Mouse (Mus musculus) G1E (cell line): ENCODE data around the gene Tmem131l. TPM values are rescaled to one million over a fixed set of nuclear protein-coding genes. Genes with fewer than 3 reads are reported as not detected.
"Not testable (repeated sequence)": the region's sequence is repeated elsewhere in the genome, so short reads cannot be mapped to it uniquely, and the experiment has no call there.

ENCODE experiments used
- ATAC-seq: 2 replicates; pipeline ENCODE4 v1.8.0; 2016; ENCODE audit warnings: mild to moderate bottlenecking; ENCODE audit not compliant: insufficient number of reproducible peaks, poor library complexity, low FRiP score, severe bottlenecking; ENCODE audit errors: extremely low read depth
- DNase-seq: peaks from one replicate; pipeline ENCODE4 v3.0.0; 2012; ENCODE audit warnings: low spot score
- H3K27me3 ChIP-seq: 2 replicates; pipeline ENCODE4 v1.6.1; 2012; ENCODE audit warnings: mild to moderate bottlenecking, low read length, inconsistent platforms; ENCODE audit not compliant: insufficient read depth
- H3K36me3 ChIP-seq: replicated peaks from 2 replicates; pipeline ENCODE3; 2012; ENCODE audit warnings: mild to moderate bottlenecking, inconsistent platforms
- H3K4me1 ChIP-seq: 2 replicates; pipeline ENCODE4 v1.6.1; 2012; ENCODE audit warnings: low read depth, low read length, inconsistent platforms, mixed read lengths; ENCODE audit not compliant: insufficient read depth
- H3K4me3 ChIP-seq: 2 replicates; pipeline ENCODE4 v1.5.1; 2012; ENCODE audit warnings: low read depth, mild to moderate bottlenecking, inconsistent platforms, low read length, moderate library complexity, mixed read lengths
- H3K9me3 ChIP-seq: replicated peaks from 2 replicates; pipeline ENCODE4 v1.6.1; 2012; ENCODE audit warnings: inconsistent platforms
- CTCF ChIP-seq: IDR thresholded peaks from 2 replicates; pipeline ENCODE4 v1.5.1; 2012; ENCODE audit warnings: low read depth, low read length, inconsistent platforms, mixed read lengths
- GATA1 ChIP-seq: IDR thresholded peaks from 2 replicates; pipeline ENCODE4 v1.6.1; 2012; ENCODE audit warnings: borderline replicate concordance, low read length, inconsistent platforms, mixed read lengths
- GATA2 ChIP-seq: IDR thresholded peaks from 2 replicates; pipeline ENCODE4 v1.6.1; 2012; ENCODE audit warnings: low read depth, low read length, inconsistent platforms, borderline replicate concordance
- POLR2AphosphoS5 ChIP-seq: IDR thresholded peaks from 2 replicates; pipeline ENCODE4 v1.6.1; 2012; ENCODE audit warnings: low read depth, low read length, inconsistent platforms; ENCODE audit not compliant: insufficient replicate concordance
- TAL1 ChIP-seq: conservative IDR thresholded peaks from 2 replicates; pipeline ENCODE4 v1.6.1; 2012; ENCODE audit warnings: low read depth, low read length, inconsistent platforms, mixed read lengths
- polyA plus RNA-seq: library from polyadenylated mRNA; stranded (reverse); fragments of >175 nt; gene quantifications from 2 replicates; pipeline ENCODE4 v1.2.3, GENCODE M21; 2012
- total RNA-seq, 2 experiments: library from RNA; stranded (forward) in 1 of 2; stranded (reverse) in 1 of 2; fragments of 200-1000 nt in 1 of 2; fragments of >200 nt in 1 of 2; fragmentation: Nextera tagmentation in 1 of 2; gene quantifications; 2 replicates each; pipeline ENCODE4 v1.2.3; 2014 to 2017

Tmem131l gene
- total and polyA plus RNA-seq, 3 experiments = 35.0 to 97.1 (median 43.4) TPM

- no peak for DNase-seq
Measured at GRCm38 (mm10) chr3:83869776-83870175, 170.2 kb downstream of the Tmem131l start.

GRCm38 (mm10) chr3:83867026-83867425 is 172.9 kb downstream of the Tmem131l start:
- not testable (repeated sequence) for ATAC-seq, H3K36me3 ChIP-seq, H3K4me3 ChIP-seq, H3K27me3 ChIP-seq, H3K4me1 ChIP-seq, DNase-seq, H3K9me3 ChIP-seq

More at GRCm38 (mm10) chr3:83869776-83870175, 170.2 kb downstream of the Tmem131l start:
- H3K9me3 ChIP-seq = no peaks in the 10 kb centered on the region
- no peaks in the 10 kb centered on the region for H3K36me3 ChIP-seq
- no peaks in the 10 kb centered on the region for H3K4me1 ChIP-seq
- no peak overlapping the region for H3K4me3 ChIP-seq
- TF ChIP-seq GATA2 (no peak), CTCF (no peak), GATA1 (no peak), POLR2AphosphoS5 (no peak), TAL1 (no peak)
- peaks cover 2% of the 10 kb centered on the region; the same call in 1 of the 2 replicates for H3K27me3 ChIP-seq
- ATAC-seq = no peak

- Histone ChIP-seq H3K27me3 (peaks cover 5% of the 10 kb centered on the region; the same call in 1 of the 2 replicates), H3K4me3 (no peak overlapping the region), H3K4me1 (no peaks in the 10 kb centered on the region), H3K36me3 (no peaks in the 10 kb centered on the region), H3K9me3 (no peaks in the 10 kb centered on the region)
- DNase-seq (no peak), ATAC-seq (no peak)
- no peak for TF ChIP-seq GATA2
- no peak for TF ChIP-seq GATA1
- TF ChIP-seq CTCF = no peak
- no peak for TF ChIP-seq POLR2AphosphoS5
- no peak for TF ChIP-seq TAL1
Measured at GRCm38 (mm10) chr3:83865216-83865615, 174.8 kb downstream of the Tmem131l start.

- TF ChIP-seq POLR2AphosphoS5 (no peak), GATA1 (no peak), TAL1 (no peak), CTCF (no peak), GATA2 (no peak)
- ATAC-seq (no peak), DNase-seq (no peak)
- Histone ChIP-seq H3K27me3 (peaks cover 5% of the 10 kb centered on the region; the same call in 1 of the 2 replicates), H3K4me1 (no peaks in the 10 kb centered on the region), H3K4me3 (no peak overlapping the region), H3K36me3 (no peaks in the 10 kb centered on the region), H3K9me3 (no peaks in the 10 kb centered on the region)
Measured at GRCm38 (mm10) chr3:83864064-83864548, 175.9 kb downstream of the Tmem131l start.

- Histone ChIP-seq H3K27me3 (peaks cover 5% of the 10 kb centered on the region; the same call in 1 of the 2 replicates), H3K36me3 (no peaks in the 10 kb centered on the region), H3K9me3 (no peaks in the 10 kb centered on the region), H3K4me3 (no peak overlapping the region), H3K4me1 (no peaks in the 10 kb centered on the region)
- no peak for ATAC-seq
- no peak for TF ChIP-seq GATA1
- TF ChIP-seq POLR2AphosphoS5 = no peak
- no peak for TF ChIP-seq TAL1
- no peak for TF ChIP-seq CTCF
- TF ChIP-seq GATA2 = no peak
- no peak for DNase-seq
Measured at GRCm38 (mm10) chr3:83862956-83863355, 177.0 kb downstream of the Tmem131l start.

GRCm38 (mm10) chr3:83859595-83859994 is 180.4 kb downstream of the Tmem131l start:
- ATAC-seq = no peak
- no peak overlapping the region for H3K4me3 ChIP-seq
- H3K4me1 ChIP-seq = no peaks in the 10 kb centered on the region
- TF ChIP-seq POLR2AphosphoS5 (no peak), GATA2 (no peak), TAL1 (no peak), GATA1 (no peak), CTCF (no peak)
- no peak for DNase-seq
- H3K27me3 ChIP-seq = peaks cover 2% of the 10 kb centered on the region; the same call in 1 of the 2 replicates
- H3K36me3 ChIP-seq = no peaks in the 10 kb centered on the region
- no peaks in the 10 kb centered on the region for H3K9me3 ChIP-seq

- Histone ChIP-seq H3K9me3 (no peaks in the 10 kb centered on the region), H3K4me1 (no peaks in the 10 kb centered on the region), H3K36me3 (no peaks in the 10 kb centered on the region), H3K4me3 (no peak overlapping the region), H3K27me3 (0 out of 2 replicates have a peak, but pooled peaks cover 2% of the 10 kb centered on the region)
- TF ChIP-seq CTCF = no peak
- TF ChIP-seq POLR2AphosphoS5 = no peak
- TF ChIP-seq TAL1 = no peak
- TF ChIP-seq GATA1 = no peak
- TF ChIP-seq GATA2 = no peak
- DNase-seq (no peak), ATAC-seq (no peak)
Measured at GRCm38 (mm10) chr3:83859071-83859470, 180.9 kb downstream of the Tmem131l start.
